Mouse (Mus musculus) stomach, embryonic 15.5 days (tissue): ENCODE measurements around the gene Tbc1d22a. TPM values are rescaled to one million over a fixed set of nuclear protein-coding genes. Genes with fewer than 3 reads are reported as not detected.

ENCODE experiments used
- ATAC-seq: fragments of 200-750 bp; cut with Nextera tagmentation; 2 replicates; pipeline ENCODE4 v1.8.0; 2017; ENCODE audit warnings: low read depth, moderate number of reproducible peaks, moderate TSS enrichment; ENCODE audit not compliant: insufficient read depth, low FRiP score
- H3K27ac ChIP-seq: fragments of 300-500 bp; sonication (generic); 2 replicates; pipeline ENCODE4 v1.5.1; 2015; ENCODE audit warnings: mild to moderate bottlenecking, inconsistent platforms
- H3K27me3 ChIP-seq: fragments of 300-500 bp; sonication (generic); replicated peaks from 2 replicates; pipeline ENCODE4 v1.6.1; 2015; ENCODE audit warnings: inconsistent platforms
- H3K36me3 ChIP-seq: fragments of 300-500 bp; sonication (generic); 2 replicates; pipeline ENCODE4 v1.6.1; 2015; ENCODE audit warnings: inconsistent platforms
- H3K4me1 ChIP-seq: fragments of 300-500 bp; sonication (generic); 2 replicates; pipeline ENCODE4 v1.6.1; 2015; ENCODE audit warnings: inconsistent platforms
- H3K4me2 ChIP-seq: fragments of 300-500 bp; sonication (generic); 2 replicates; pipeline ENCODE4 v1.6.1; 2015; ENCODE audit warnings: mild to moderate bottlenecking, inconsistent platforms
- H3K4me3 ChIP-seq: fragments of 300-500 bp; sonication (generic); replicated peaks from 2 replicates; pipeline ENCODE4 v1.5.1; 2015; ENCODE audit warnings: inconsistent platforms
- H3K9ac ChIP-seq: fragments of 300-500 bp; sonication (generic); 2 replicates; pipeline ENCODE4 v1.6.1; 2015; ENCODE audit warnings: inconsistent platforms
- H3K9me3 ChIP-seq: fragments of 300-500 bp; sonication (generic); 2 replicates; pipeline ENCODE4 v1.6.1; 2016; ENCODE audit warnings: inconsistent platforms
- WGBS: fragments of 180-500 bp; shearing (Covaris S2); methylation state at CpG from one replicate; pipeline ENCODE4 v1.1.7; 2015; 5-methylcytosine and 5-hydroxymethylcytosine counted together
- polyA plus RNA-seq: library from polyadenylated mRNA; unstranded; fragments of >200 nt; fragmentation: Nextera tagmentation; extraction: Ambion mirVana; gene quantifications from 2 replicates; pipeline ENCODE4 v1.2.1, GENCODE M21; 2015

Tbc1d22a gene
- polyA plus RNA-seq, 1 experiment from 2014 or later: 10.4 TPM

DNA sequence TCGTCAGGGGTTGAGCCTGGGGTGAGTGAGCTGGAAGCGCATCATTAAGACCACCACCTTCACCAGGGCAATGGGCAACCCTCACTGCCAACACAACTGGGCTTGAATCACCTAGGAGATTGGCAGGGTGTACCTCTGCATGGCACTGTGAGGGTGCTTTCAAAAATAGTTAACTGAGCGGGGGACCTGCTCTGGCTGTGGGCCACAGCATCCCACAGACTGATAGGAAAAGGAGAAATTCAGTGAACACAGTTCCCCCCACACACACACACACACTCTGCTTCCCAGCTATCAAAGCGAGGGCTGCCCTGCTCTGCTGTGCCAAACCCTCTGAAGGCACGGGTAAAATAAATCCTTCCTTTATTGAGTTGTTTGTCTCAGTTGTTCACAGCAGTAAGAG, 273.1 kb downstream of the Tbc1d22a start:
- Histone ChIP-seq H3K9ac (no peak overlapping the region), H3K36me3 (no peaks in the 10 kb centered on the region), H3K27ac (no peak overlapping the region), H3K9me3 (no peaks in the 10 kb centered on the region), H3K27me3 (no peaks in the 10 kb centered on the region), H3K4me2 (no peak overlapping the region), H3K4me3 (no peak overlapping the region), H3K4me1 (no peaks in the 10 kb centered on the region)
- no peak for ATAC-seq
- 69% methylated on average over 5 of the region's 5 CpGs for WGBS

DNA sequence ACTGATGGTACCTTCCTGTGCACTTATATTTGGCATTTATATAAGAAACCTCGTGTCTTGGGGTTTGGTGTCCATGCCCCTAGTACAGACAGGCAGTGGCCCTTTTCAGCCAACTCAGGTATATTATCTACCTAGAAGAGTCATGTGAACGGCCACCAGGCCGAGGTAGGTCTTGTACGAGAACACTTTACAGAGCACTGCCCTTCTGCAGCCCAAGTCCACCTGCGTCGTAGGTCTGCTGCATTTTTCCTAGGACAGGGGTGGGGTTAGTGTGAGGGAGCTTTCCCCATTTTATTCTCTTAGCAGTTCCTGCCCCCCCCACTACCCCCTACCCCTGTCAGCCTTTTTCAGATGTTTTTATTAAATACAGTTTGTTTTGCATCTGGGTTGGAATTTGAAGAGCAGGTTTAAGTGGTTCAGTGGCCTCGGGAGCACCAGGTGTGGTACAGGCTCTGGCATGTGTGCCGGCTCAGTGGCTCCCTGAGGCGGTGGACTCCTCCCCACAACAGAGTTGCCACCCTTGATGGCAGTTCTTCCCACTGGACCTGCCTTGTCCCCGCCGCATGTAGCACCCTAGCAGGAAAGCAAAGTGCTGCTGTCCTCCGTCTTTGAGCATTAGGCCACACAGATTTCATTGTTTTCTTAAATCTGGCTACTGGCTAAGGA, 277.3 kb downstream of the Tbc1d22a start:
- H3K4me3 ChIP-seq: no peak overlapping the region
- ATAC-seq: no peak
- no peaks in the 10 kb centered on the region for H3K27me3 ChIP-seq
- H3K27ac ChIP-seq: no peak overlapping the region
- 79% methylated on average over 12 of the region's 12 CpGs for WGBS
- H3K9ac ChIP-seq: no peak overlapping the region
- no peaks in the 10 kb centered on the region for H3K9me3 ChIP-seq
- no peak overlapping the region for H3K4me2 ChIP-seq
- no peaks in the 10 kb centered on the region for H3K36me3 ChIP-seq
- no peaks in the 10 kb centered on the region for H3K4me1 ChIP-seq

DNA sequence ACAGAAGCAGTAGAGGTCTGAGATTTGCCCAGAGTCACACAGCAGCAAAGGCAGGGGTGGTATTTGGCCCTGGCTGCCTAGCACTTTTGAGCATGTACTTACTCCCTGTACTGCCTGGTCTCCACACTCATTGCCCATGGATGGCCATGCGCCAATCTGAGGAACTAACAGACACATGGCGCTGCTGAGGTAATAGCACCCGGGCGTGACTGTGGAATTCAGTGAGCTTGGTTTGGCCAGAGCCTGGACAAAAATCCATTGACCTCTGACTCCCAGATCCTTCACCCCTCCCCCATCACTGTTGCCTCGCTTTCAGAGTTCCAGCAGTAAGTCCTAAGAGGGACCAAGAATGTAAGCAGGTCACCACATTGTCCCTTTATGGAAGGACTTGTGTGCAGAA, 278.4 kb downstream of the Tbc1d22a start:
- ATAC-seq: no peak
- Histone ChIP-seq H3K4me3 (no peak overlapping the region), H3K36me3 (no peaks in the 10 kb centered on the region), H3K4me2 (no peak overlapping the region), H3K9ac (no peak overlapping the region), H3K27me3 (no peaks in the 10 kb centered on the region), H3K27ac (no peak overlapping the region), H3K9me3 (no peaks in the 10 kb centered on the region), H3K4me1 (no peaks in the 10 kb centered on the region)
- 68% methylated on average over 5 of the region's 5 CpGs for WGBS

DNA sequence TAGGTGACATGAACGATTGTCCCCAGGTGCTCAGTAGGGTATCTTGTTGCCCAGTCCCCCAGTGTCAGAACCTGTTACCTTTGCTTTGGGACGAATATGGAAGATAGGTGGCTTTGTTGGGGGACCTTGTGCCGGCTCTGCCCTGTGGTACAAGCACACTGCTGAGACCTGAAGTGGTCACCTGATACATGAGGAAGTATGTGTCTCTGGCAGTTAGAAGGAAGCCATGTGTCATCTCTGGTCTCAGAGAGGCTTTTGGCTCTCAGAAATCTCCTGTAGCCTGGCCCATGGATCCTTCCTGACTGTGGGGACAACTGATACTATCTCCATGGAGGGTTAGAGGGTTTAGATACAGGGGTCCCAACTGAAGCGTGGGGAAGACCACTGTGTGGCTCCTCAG, 281.9 kb downstream of the Tbc1d22a start:
- no peaks in the 10 kb centered on the region for H3K4me1 ChIP-seq
- ATAC-seq: no peak
- no peak overlapping the region for H3K9ac ChIP-seq
- H3K4me2 ChIP-seq: no peak overlapping the region
- H3K9me3 ChIP-seq: no peaks in the 10 kb centered on the region
- no peak overlapping the region for H3K27ac ChIP-seq
- no peaks in the 10 kb centered on the region for H3K36me3 ChIP-seq
- H3K27me3 ChIP-seq: no peaks in the 10 kb centered on the region
- no peak overlapping the region for H3K4me3 ChIP-seq
- WGBS: 77% methylated on average over 4 of the region's 4 CpGs

DNA sequence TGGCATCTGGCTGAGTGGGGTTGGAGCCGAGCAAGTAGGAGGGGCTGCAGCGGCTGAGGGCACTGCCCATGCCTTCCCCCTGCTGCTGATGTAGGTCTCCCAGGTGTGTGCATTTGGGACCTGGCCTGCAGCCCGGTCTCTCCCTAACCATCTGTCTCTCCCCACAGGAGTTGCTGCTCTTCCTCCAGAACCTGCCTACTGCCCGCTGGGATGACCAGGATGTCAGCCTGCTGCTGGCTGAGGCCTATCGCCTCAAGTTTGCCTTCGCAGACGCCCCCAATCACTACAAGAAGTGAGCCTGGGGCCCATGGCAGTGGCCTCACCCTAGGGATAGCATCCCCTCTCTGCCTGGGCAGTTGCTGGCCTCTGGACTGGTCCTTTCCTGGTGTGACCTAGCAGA, 282.4 kb downstream of the Tbc1d22a start:
- ATAC-seq: no peak
- H3K4me2 ChIP-seq: no peak overlapping the region
- no peaks in the 10 kb centered on the region for H3K4me1 ChIP-seq
- no peak overlapping the region for H3K4me3 ChIP-seq
- H3K27me3 ChIP-seq: no peaks in the 10 kb centered on the region
- no peaks in the 10 kb centered on the region for H3K36me3 ChIP-seq
- no peak overlapping the region for H3K9ac ChIP-seq
- H3K9me3 ChIP-seq: no peaks in the 10 kb centered on the region
- WGBS: 87% methylated on average over 7 of the region's 7 CpGs
- no peak overlapping the region for H3K27ac ChIP-seq

DNA sequence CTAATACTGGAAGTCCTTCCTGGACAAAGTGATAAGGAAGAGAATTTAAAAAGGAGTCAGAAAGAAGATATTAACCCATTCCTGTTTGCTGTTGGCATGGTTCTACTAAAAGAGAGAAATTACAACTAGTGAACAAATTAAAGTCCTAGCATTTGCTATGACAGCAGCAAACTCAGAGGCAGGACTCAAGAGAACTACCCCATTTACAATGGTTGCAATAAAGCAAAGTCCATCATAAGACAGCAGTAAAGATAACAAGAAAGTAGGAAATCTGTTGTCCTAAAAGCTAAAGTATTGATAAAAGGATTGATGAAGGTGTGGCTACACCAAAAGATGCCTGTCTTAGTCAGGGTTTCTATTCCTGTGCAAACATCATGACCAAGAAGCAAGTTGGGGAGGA, 286.3 kb downstream of the Tbc1d22a start:
- H3K36me3 ChIP-seq: no peaks in the 10 kb centered on the region
- ATAC-seq: no peak

DNA sequence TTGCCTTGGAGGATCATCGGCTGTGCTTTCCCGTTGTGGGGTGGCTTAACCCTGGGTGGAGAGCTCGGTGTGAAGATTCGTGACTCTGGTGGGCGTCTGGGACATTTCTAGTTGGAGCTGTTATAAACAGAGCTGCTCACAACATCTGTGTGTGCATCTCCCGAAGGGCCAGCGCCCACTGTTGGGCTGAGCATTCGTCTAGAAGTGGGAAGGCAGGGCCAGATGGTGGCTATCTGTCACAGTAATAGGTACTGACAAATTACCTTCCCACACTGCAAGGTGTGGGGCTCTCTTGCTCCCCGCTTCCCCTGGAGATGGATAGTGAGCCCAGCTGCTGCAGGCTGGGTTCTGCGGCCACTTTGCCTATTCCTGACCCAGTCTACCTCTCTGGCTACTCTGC, 289.2 kb downstream of the Tbc1d22a start:
- 49% methylated on average over 10 of the region's 10 CpGs for WGBS
- Histone ChIP-seq H3K9me3 (no peaks in the 10 kb centered on the region), H3K4me3 (no peak overlapping the region), H3K9ac (no peak overlapping the region), H3K27ac (no peak overlapping the region), H3K27me3 (no peaks in the 10 kb centered on the region), H3K36me3 (no peaks in the 10 kb centered on the region), H3K4me1 (no peaks in the 10 kb centered on the region), H3K4me2 (no peak overlapping the region)
- peak; percentile 27; the same call in 1 of the 2 replicates for ATAC-seq

More for the DNA sequence above, 286.3 kb downstream of the Tbc1d22a start:
- H3K9me3 ChIP-seq: no peaks in the 10 kb centered on the region
- no peak overlapping the region for H3K27ac ChIP-seq
- no peaks in the 10 kb centered on the region for H3K27me3 ChIP-seq
- no peak overlapping the region for H3K9ac ChIP-seq
- no peak overlapping the region for H3K4me3 ChIP-seq
- H3K4me1 ChIP-seq: no peaks in the 10 kb centered on the region
- no peak overlapping the region for H3K4me2 ChIP-seq

DNA sequence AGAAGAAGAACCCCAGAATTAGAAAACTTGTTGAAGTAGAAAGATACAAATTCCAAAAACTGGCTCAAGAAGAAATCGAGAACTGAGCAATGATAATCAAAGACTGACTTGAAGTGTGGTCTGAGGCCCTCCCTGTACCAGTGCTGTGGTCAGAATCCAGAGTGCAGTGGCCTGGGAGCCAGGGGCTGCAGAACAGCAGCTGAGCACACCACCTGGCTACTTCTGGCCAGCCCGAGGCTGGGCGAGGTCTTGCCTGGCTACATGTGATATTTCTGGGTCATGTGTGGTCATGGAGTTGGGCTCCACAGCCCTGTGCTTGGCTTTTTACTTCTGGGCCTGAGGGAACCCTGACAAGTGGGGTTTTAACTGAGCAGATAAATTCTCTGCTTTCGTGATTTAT, 292.4 kb downstream of the Tbc1d22a start:
- Histone ChIP-seq H3K27ac (no peak overlapping the region), H3K27me3 (no peaks in the 10 kb centered on the region), H3K36me3 (no peaks in the 10 kb centered on the region), H3K9ac (no peak overlapping the region), H3K4me3 (no peak overlapping the region), H3K4me1 (no peaks in the 10 kb centered on the region), H3K9me3 (no peaks in the 10 kb centered on the region), H3K4me2 (no peak overlapping the region)
- 56% methylated on average over 4 of the region's 4 CpGs for WGBS
- no peak for ATAC-seq

DNA sequence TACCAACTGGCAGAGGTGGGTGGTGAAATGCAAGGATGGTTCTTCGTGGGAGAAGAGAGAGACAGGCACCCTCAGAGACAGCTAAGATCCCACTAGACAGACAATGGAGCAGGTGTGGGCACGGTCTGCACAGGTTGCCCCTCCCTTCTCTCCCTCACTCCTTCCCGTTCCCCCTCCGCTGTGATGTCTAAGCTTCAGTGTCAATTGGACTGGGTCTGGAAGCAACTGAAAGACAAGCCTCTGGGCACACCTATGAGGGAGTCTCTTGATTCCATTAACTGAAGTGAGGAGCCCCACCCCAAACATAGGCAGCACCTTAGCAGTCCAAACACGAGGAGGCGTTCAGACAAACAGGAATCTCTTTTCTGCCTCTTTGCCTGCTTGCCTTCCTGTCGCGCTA, 293.3 kb downstream of the Tbc1d22a start:
- Histone ChIP-seq H3K9me3 (no peaks in the 10 kb centered on the region), H3K36me3 (no peaks in the 10 kb centered on the region), H3K9ac (no peak overlapping the region), H3K4me2 (no peak overlapping the region), H3K27me3 (no peaks in the 10 kb centered on the region), H3K4me3 (no peak overlapping the region), H3K27ac (no peak overlapping the region), H3K4me1 (no peaks in the 10 kb centered on the region)
- no peak for ATAC-seq
- 79% methylated on average over 8 of the region's 8 CpGs for WGBS

DNA sequence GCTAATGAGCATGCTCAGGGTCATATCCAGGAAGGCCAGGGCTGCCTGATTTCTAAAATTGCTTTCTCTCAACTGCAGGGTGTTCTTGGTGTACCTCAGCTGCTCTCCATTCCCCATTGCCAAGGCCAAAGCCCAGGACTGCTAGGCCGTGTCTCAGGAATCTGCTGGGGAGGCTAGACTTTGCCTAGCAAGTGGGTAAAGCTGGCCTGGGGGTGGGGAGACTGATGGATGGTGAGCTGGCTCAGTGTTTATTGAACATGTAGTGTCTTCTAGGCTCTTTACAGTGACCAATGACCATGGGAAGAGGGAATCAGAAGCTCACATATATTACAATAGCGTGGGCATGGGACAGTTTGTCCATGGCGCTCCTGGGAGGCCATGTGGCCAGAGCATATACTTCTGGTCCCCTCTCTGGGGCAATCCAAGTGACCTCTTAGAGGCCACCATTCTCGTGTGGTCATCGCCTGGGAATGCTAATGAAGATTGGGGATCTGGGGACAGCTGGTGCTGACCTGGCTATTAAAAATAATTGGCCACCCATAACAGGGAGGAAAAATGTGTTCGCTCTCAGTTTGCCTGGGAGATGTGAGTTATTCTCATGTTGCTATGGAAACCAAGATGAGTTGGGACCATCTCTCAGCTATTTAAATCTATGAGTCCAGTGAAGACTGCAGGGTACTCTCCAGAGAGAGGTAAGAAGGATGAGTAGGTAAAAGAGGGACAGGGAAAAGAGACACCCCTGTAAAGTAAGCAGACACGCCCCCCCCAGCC, 294.3 kb downstream of the Tbc1d22a start:
- Histone ChIP-seq H3K4me3 (no peak overlapping the region), H3K9me3 (no peaks in the 10 kb centered on the region), H3K27me3 (no peaks in the 10 kb centered on the region), H3K4me2 (no peak overlapping the region), H3K36me3 (no peaks in the 10 kb centered on the region), H3K4me1 (no peaks in the 10 kb centered on the region), H3K27ac (no peak overlapping the region), H3K9ac (no peak overlapping the region)
- WGBS: 65% methylated on average over 7 of the region's 7 CpGs
- ATAC-seq: no peak

DNA sequence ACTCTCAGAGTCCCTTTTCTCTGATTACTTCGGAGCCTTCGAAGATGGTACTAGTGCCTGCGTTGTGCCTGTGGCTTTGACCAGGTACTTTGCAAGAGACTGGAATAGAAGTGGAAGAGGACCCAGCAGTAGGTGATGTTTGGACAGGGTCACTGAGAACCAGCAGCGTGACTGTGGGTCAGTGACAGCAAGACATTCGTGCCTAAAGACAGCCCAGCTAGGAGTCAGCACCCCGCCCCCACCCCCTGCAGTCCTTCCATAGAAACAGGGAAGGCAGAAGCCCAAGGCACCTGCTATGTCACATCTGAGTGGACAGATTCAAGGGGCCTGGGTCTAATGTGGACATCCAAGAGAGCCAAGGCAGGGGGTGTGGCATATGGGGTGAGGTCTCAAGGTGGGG, 295.3 kb downstream of the Tbc1d22a start:
- no peak for ATAC-seq
- Histone ChIP-seq H3K4me1 (no peaks in the 10 kb centered on the region), H3K4me3 (no peak overlapping the region), H3K36me3 (no peaks in the 10 kb centered on the region), H3K4me2 (no peak overlapping the region), H3K27ac (no peak overlapping the region), H3K27me3 (no peaks in the 10 kb centered on the region), H3K9ac (no peak overlapping the region), H3K9me3 (no peaks in the 10 kb centered on the region)
- 78% methylated on average over 6 of the region's 6 CpGs for WGBS

DNA sequence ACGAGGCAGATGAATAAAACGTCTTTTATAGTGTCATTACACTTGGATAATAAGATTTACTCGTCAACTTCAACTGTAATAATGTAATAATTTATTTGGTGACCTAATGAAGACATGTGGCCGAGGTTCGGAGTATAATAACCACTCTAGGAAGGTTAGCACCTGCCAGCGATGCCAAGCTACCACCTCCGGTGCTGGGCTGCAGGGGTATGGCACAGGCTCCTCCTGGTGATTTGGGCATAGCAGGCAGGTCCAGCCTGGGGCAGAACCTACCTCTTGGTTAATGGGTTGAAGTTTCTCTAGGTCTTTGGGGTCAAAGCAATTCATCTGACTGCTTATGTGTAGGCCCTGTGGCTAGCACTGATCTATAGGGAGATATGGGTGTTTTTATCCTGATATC, 296.9 kb downstream of the Tbc1d22a start:
- Histone ChIP-seq H3K27me3 (no peaks in the 10 kb centered on the region), H3K27ac (no peak overlapping the region), H3K4me2 (no peak overlapping the region), H3K4me3 (no peak overlapping the region), H3K36me3 (no peaks in the 10 kb centered on the region), H3K9me3 (no peaks in the 10 kb centered on the region), H3K4me1 (no peaks in the 10 kb centered on the region), H3K9ac (no peak overlapping the region)
- WGBS: 82% methylated on average over 7 of the region's 7 CpGs
- ATAC-seq: no peak
